Mouse (Mus musculus): Measurements from ENCODE around the gene Prdx2. TPM values are rescaled to one million over a fixed set of nuclear protein-coding genes. Genes with fewer than 3 reads are reported as not detected.

Gene Prdx2
- polyA plus RNA-seq, 1 experiment: 351 TPM

DNA sequence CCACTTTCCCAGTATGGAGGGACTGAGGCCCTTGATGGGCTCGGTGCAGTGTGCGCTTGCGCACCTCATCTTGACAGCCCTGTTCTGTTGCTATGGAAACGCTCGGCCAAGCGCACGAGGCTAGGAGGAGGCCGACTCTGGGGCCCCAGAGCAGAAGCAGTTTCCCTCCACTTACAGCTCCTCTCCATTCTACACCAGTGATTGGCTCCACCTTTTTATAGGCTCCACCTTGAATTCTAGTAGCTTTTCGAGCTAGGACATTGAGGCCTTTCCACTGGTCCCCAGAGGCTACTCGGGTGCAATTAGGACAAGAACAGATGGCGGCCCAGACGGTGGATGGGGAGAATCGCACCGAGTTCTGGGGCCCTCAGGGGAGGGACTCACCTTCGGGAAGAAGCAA lies 34.5 kb upstream of the Prdx2 start:
- H3K27me3 ChIP-seq (ENCODE audit: control insufficient read depth, insufficient read depth, low read length): no peaks in the 10 kb centered on the region
- peak; percentile 82 to 85 for DNase-seq
- 0 out of 2 replicates have a peak overlapping the region, but pooled peaks have one; percentile 24 for H3K27ac ChIP-seq (ENCODE audit: insufficient read depth, low read length)
- H3K4me1 ChIP-seq (ENCODE audit: control insufficient read depth, insufficient read depth, low read length): peaks cover 17% of the 10 kb centered on the region
- peak overlapping the region; percentile 95 for H3K4me3 ChIP-seq (replicated peaks; ENCODE audit: insufficient read depth, low read depth, low read length)
- WGBS: 2% methylated on average over 15 of the region's 15 CpGs
- TF ChIP-seq CTCF (IDR thresholded peaks at IDR 0.05; ENCODE audit: borderline replicate concordance, insufficient read depth, low read depth, low read length): no peak
- TF ChIP-seq POLR2A (IDR thresholded peaks at IDR 0.05; ENCODE audit: borderline replicate concordance, insufficient read depth, low read length): no peak

DNA sequence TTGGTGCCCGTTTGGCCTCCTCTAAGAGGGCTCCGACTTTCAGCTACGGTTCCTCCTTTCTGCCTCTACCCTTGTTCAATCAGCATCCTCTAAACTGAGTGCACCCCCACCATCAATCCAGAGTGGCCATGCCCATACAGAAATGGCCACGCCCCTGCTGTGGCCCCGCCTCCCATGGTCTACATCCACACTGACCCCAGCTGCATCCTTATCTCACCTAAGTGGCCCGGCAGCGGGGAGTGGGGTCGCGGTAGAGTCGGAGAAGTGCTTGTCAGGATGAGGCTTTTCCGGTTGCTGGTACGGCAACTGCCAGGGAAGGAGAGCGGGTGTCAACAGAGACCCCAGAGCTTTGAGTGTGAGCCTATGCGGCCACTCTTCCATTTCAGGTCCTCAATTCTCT lies 33.9 kb upstream of the Prdx2 start:
- TF ChIP-seq POLR2A (IDR thresholded peaks at IDR 0.05; ENCODE audit: borderline replicate concordance, insufficient read depth, low read length): no peak
- no peak for TF ChIP-seq CTCF (IDR thresholded peaks at IDR 0.05; ENCODE audit: borderline replicate concordance, insufficient read depth, low read depth, low read length)
- 18% methylated on average over 14 of the region's 14 CpGs for WGBS
- H3K27ac ChIP-seq (ENCODE audit: insufficient read depth, low read length): peak overlapping the region; percentile 56; the same call in 1 of the 2 replicates
- H3K4me1 ChIP-seq (ENCODE audit: control insufficient read depth, insufficient read depth, low read length): peaks cover 17% of the 10 kb centered on the region
- no peaks in the 10 kb centered on the region for H3K27me3 ChIP-seq (ENCODE audit: control insufficient read depth, insufficient read depth, low read length)
- H3K4me3 ChIP-seq (replicated peaks; ENCODE audit: insufficient read depth, low read depth, low read length): peak overlapping the region; percentile 95
- DNase-seq: peak; percentile 54 to 58

DNA sequence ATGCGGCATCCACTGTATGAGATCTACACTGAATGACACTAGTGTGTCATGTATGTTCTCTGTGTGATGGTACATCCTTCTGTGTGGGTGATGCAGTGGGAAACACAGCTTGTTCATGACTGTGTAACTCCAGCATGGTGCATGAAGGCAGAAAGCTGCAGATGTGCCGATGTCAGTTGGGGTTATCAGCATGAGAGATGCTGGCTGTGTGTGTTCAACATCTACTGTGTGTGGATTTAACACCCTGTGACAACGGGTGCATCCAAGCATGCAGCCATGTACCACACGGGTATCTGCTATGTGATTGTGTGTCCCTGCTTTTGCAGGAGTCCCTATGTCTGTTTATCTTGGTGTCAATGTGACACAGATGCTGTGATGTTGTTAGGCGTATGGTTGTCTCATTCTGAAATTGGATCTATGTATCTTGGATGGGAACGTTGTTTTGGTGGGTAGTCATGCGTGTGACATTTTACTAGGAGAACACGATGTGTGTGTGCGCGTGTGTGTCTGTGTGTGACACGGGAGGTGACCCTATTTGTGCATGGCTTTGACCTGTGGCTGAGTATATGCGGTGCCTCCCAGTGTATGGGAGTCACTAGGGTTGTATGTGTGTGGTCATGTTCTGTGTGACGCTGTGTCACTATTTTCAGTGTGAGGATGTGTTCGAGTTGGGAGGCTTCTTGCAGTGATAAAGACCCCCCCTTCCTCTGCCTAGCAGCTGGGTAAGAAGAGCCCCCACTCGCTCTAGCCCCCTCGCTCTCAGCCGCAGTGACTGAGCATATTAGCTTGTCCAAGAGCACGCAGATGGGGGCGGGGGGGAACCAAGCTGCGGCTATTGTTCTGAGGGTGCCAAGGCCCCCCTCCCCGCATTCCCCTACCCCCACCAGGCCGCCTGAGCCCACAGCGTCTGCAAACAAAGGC lies 33.1 kb upstream of the Prdx2 start:
- TF ChIP-seq POLR2A (IDR thresholded peaks at IDR 0.05; ENCODE audit: borderline replicate concordance, insufficient read depth, low read length) (no peak), CTCF (IDR thresholded peaks at IDR 0.05; ENCODE audit: borderline replicate concordance, insufficient read depth, low read depth, low read length) (no peak)
- peak overlapping the region; percentile 95 for H3K4me3 ChIP-seq (replicated peaks; ENCODE audit: insufficient read depth, low read depth, low read length)
- 8% methylated on average over 23 of the region's 23 CpGs for WGBS
- peaks cover 17% of the 10 kb centered on the region for H3K4me1 ChIP-seq (ENCODE audit: control insufficient read depth, insufficient read depth, low read length)
- H3K27ac ChIP-seq (ENCODE audit: insufficient read depth, low read length): peak overlapping the region; percentile 93
- H3K27me3 ChIP-seq (ENCODE audit: control insufficient read depth, insufficient read depth, low read length): no peaks in the 10 kb centered on the region
- peak; percentile 41 to 53 for DNase-seq

- TF ChIP-seq POLR2A (IDR thresholded peaks at IDR 0.05; ENCODE audit: borderline replicate concordance, insufficient read depth, low read length) (peak; percentile 52), CTCF (IDR thresholded peaks at IDR 0.05; ENCODE audit: borderline replicate concordance, insufficient read depth, low read depth, low read length) (peak; percentile 64)
- DNase-seq: peak; percentile 87
- Histone ChIP-seq H3K27me3 (ENCODE audit: control insufficient read depth, insufficient read depth, low read length) (no peaks in the 10 kb centered on the region), H3K27ac (ENCODE audit: insufficient read depth, low read length) (peak within 1 kb of the TSS; percentile 93), H3K4me1 (ENCODE audit: control insufficient read depth, insufficient read depth, low read length) (peaks cover 17% of the 10 kb centered on the region), H3K4me3 (replicated peaks; ENCODE audit: insufficient read depth, low read depth, low read length) (peak within 1 kb of the TSS; percentile 95)
- under 1% methylated on average over 49 of the region's 50 CpGs for WGBS
Observed at GRCm38 (mm10) chr8:84936962-84937546, 32.3 kb upstream of the Prdx2 start, which contains the start of gene Mast1. Mast1 (minus strand) TSS chr8:84937359.

DNA sequence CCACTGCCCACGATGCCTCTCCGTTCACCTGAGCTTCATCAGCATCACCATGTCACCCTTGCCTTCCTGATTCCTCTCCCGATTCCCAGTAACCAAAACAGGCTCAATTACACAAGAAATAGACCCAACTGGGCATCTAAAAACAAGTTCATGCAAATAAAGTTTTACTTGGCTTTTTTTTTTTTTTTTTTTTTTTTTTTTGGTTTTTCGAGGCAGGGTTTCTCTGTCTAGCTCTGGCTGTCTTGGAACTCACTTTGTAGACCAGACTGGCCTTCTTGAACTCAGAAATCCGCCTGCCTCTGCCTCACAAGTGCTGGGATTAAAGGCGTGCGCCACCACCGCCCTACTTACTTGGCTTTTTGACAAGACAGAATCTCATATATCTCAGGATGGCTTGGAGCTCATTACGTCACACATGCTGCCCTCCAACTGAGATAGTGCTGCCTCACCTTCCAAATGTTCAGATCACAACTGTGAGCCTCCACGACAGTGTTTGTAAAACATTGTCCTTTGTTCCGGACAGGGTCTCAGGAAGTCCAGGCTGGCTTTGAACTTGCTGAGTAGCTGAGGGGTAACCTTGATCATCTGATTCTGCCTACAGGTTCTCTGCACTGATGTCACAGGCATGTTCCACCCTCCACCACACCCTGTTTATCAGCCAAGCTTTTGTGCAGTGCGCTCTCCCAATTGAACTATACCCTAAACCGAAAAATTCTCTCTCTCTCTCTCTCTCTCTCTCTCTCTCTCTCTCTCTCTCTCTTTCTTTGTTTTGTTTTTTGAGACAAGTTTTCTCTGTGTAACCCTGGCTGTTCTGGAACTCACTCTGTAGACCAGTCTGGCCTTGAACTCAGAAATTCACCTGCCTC lies 31.5 kb upstream of the Prdx2 start:
- Histone ChIP-seq H3K4me1 (ENCODE audit: control insufficient read depth, insufficient read depth, low read length) (peaks cover 17% of the 10 kb centered on the region), H3K4me3 (replicated peaks; ENCODE audit: insufficient read depth, low read depth, low read length) (peak overlapping the region; percentile 95), H3K27ac (ENCODE audit: insufficient read depth, low read length) (peak overlapping the region; percentile 77), H3K27me3 (ENCODE audit: control insufficient read depth, insufficient read depth, low read length) (no peaks in the 10 kb centered on the region)
- TF ChIP-seq CTCF (IDR thresholded peaks at IDR 0.05; ENCODE audit: borderline replicate concordance, insufficient read depth, low read depth, low read length): no peak; the same call in 1 of the 2 replicates
- TF ChIP-seq POLR2A (IDR thresholded peaks at IDR 0.05; ENCODE audit: borderline replicate concordance, insufficient read depth, low read length): no peak
- DNase-seq: no peak
- WGBS: 48% methylated on average over 13 of the region's 13 CpGs

GRCm38 (mm10) chr8:84943699-84944098 lies 25.7 kb upstream of the Prdx2 start:
- no peak overlapping the region for H3K4me3 ChIP-seq (replicated peaks; ENCODE audit: insufficient read depth, low read depth, low read length)
- H3K27me3 ChIP-seq (ENCODE audit: control insufficient read depth, insufficient read depth, low read length): no peaks in the 10 kb centered on the region
- peaks cover 6% of the 10 kb centered on the region; the same call in 1 of the 2 replicates for H3K4me1 ChIP-seq (ENCODE audit: control insufficient read depth, insufficient read depth, low read length)
- TF ChIP-seq CTCF (IDR thresholded peaks at IDR 0.05; ENCODE audit: borderline replicate concordance, insufficient read depth, low read depth, low read length) (no peak), POLR2A (IDR thresholded peaks at IDR 0.05; ENCODE audit: borderline replicate concordance, insufficient read depth, low read length) (no peak)
- 41% methylated on average over 4 of the region's 4 CpGs for WGBS
- DNase-seq: no peak
- no peak overlapping the region for H3K27ac ChIP-seq (ENCODE audit: insufficient read depth, low read length)
